Mouse (Mus musculus) forebrain, embryonic 10.5 days (tissue): ENCODE results near the gene Rundc3a. TPM values are rescaled to one million over a fixed set of nuclear protein-coding genes. Genes with fewer than 3 reads are reported as not detected.
A peak's percentile ranks its signal among the peaks of the same experiment; 100 is the strongest.
"Not testable (repeated sequence)": the region's sequence is repeated elsewhere in the genome, so short reads cannot be mapped to it uniquely, and the experiment has no call there.

Experiments used
- DNase-seq: peaks from one replicate; pipeline ENCODE4 v3.0.0-alpha.2; 2017; ENCODE audit warnings: low spot score; ENCODE audit errors: extremely low spot score
- H3K27ac ChIP-seq: fragments of 300-500 bp; sonication (generic); 2 replicates; pipeline ENCODE4 v1.5.1; 2016; ENCODE audit warnings: mild to moderate bottlenecking
- H3K27me3 ChIP-seq: fragments of 300-500 bp; sonication (generic); 2 replicates; pipeline ENCODE4 v1.6.1; 2016; ENCODE audit warnings: mild to moderate bottlenecking; ENCODE audit not compliant: poor library complexity, severe bottlenecking
- H3K36me3 ChIP-seq: fragments of 300-500 bp; sonication (generic); replicated peaks from 2 replicates; pipeline ENCODE4 v1.6.1; 2016; ENCODE audit warnings: mild to moderate bottlenecking, moderate library complexity
- H3K4me1 ChIP-seq: fragments of 300-500 bp; sonication (generic); 2 replicates; pipeline ENCODE4 v1.6.1; 2016
- H3K4me3 ChIP-seq: fragments of 300-500 bp; sonication (generic); 2 replicates; pipeline ENCODE4 v1.5.1; 2016; ENCODE audit warnings: mild to moderate bottlenecking, moderate library complexity
- H3K9me3 ChIP-seq: fragments of 300-500 bp; sonication (generic); 2 replicates; pipeline ENCODE4 v1.6.1; 2016; ENCODE audit warnings: mild to moderate bottlenecking, moderate library complexity
- WGBS: fragments of 180-500 bp; shearing (Covaris S2); methylation state at CpG from one replicate; pipeline ENCODE4 v1.1.7; 2016; 5-methylcytosine and 5-hydroxymethylcytosine counted together
- polyA plus RNA-seq: library from polyadenylated mRNA; unstranded; fragments of >200 nt; fragmentation: Nextera tagmentation; extraction: Ambion mirVana; gene quantifications from 2 replicates; pipeline ENCODE4 v1.2.1, GENCODE M21; 2016

The Rundc3a gene
- polyA plus RNA-seq, 1 experiment from 2014 or later, result 13.5 TPM

DNA sequence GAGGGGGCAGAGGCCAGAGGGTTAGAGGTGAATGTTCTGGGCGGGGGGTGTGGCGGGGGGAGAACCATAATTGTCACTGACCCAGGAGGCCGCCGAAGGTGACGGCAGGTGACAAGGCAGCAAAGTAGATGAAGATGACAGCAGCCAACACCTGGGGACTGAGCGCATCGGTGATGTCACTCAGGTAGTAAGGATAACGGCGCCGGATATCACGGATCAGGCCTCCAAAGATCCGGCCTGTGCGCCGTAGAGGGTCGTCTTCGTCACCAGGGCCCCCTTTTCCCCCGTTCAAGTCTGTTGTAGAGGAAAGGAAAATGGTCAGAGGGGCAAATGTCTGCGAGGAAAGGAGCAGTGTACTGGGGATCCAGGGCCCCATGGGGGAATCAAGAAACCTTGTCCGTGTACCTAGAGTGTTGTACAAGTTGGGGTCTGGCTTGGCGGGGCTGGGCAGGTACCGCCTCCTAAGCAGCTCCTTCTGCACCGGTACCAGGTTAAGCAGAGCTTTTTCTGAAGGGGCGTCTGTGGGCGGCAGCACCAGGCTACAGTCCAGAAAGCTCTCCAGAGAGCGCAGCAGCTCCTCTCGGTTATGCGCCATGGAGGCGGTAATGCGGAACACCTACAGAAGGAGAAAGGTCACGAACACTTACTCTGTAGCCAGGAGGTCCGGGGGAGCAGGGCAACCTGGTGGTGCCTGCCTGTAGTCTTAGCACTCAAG lies 36.4 kb upstream of the Rundc3a start:
- no peaks in the 10 kb centered on the region for H3K9me3 ChIP-seq
- no peak overlapping the region for H3K4me3 ChIP-seq
- 80% methylated on average over 31 of the region's 31 CpGs for WGBS
- H3K4me1 ChIP-seq, result 0 out of 2 replicates have a peak, but pooled peaks cover 5% of the 10 kb centered on the region
- H3K27me3 ChIP-seq, result peaks cover 7% of the 10 kb centered on the region; the same call in 1 of the 2 replicates
- no peak overlapping the region for H3K27ac ChIP-seq
- DNase-seq, result no peak
- H3K36me3 ChIP-seq, result no peaks in the 10 kb centered on the region

DNA sequence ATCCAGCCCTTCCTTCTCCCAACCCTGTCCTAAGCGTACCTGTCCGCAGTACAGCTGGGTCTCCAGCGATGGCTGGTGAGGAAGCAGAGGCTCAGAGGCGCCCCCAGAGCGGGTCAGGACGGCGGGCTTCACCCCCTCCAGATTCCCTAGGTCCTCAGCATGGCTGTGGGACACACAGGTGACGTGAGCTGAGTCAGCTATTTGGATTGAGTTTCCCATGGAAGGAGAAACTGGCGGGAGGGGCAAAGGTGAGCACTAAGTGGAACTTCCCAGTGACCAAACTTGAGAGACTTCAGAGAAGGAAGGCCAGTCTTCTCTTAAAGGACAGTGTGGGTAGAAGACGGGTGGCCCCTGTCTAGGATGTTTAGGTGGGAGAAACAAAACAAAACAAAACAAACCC lies 34.8 kb upstream of the Rundc3a start:
- no peaks in the 10 kb centered on the region for H3K4me1 ChIP-seq
- H3K4me3 ChIP-seq, result no peak overlapping the region
- 0 out of 2 replicates have a peak, but pooled peaks cover 7% of the 10 kb centered on the region for H3K27me3 ChIP-seq
- DNase-seq, result no peak
- 74% methylated on average over 10 of the region's 10 CpGs for WGBS
- H3K9me3 ChIP-seq, result no peaks in the 10 kb centered on the region
- H3K27ac ChIP-seq, result no peak overlapping the region
- H3K36me3 ChIP-seq, result no peaks in the 10 kb centered on the region

DNA sequence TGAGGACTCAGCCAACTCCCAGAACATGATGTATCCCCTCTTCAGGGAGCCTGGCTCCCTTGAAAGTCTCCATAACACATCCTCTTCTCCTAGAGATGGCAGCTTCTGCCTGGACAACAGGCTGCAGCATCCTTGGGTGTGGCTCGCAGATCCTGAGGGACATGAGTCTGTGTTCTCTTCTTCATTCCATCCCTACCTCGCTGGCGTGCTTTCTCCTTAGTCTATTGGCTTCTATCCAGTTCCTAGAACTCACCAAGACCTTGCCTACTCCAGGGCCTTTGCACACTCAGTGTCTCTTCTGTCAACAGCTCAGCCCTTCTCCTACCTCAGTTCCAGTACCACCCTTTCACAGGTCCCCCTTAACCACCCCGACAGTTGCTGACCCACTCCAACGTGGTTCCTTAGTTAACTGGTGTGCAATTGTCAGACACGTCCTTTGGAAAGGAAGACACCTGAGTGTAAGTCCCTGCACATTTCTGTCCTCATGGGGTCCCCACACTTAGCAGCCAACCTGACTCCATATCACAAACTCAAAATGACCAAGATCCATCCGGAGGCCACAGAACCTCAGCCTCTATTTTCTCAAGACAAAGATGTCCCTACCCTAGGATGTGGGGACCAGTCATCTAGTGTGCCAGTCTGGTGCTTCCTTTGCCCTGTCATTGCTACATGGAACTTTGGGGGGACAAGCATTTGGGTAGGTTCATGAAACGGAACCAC lies 31.3 kb upstream of the Rundc3a start:
- Histone ChIP-seq H3K4me1 (peaks cover 9% of the 10 kb centered on the region), H3K36me3 (no peaks in the 10 kb centered on the region), H3K27me3 (0 out of 2 replicates have a peak, but pooled peaks cover 14% of the 10 kb centered on the region), H3K9me3 (no peaks in the 10 kb centered on the region), H3K4me3 (peak overlapping the region; percentile 33), H3K27ac (peak overlapping the region; percentile 66; the same call in 1 of the 2 replicates)
- no peak for DNase-seq
- 87% methylated on average over 8 of the region's 8 CpGs for WGBS

DNA sequence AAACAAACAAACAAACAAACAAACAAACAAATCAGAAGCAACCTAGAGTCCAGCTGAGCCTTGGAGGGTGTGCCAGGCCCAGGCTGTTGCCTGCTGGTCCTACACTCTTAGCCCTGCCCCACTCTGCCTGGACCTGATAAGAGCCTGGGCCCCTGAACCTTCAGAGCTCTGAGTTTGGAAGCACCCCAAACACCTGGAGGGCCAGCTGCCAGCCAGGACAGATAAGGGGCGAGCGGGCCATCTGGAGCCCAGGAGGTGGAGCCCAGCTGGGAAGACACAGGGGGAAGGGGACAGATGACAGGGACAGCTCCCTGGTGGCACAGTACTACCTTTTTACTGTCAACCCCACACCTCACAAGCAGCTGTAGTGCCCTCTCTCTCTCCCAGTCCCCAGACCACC lies 29.6 kb upstream of the Rundc3a start:
- WGBS, result 66% methylated on average over 2 of the region's 2 CpGs
- Histone ChIP-seq H3K27ac (peak overlapping the region; percentile 70; the same call in 1 of the 2 replicates), H3K9me3 (no peaks in the 10 kb centered on the region), H3K4me1 (peaks cover 9% of the 10 kb centered on the region), H3K36me3 (no peaks in the 10 kb centered on the region), H3K27me3 (0 out of 2 replicates have a peak, but pooled peaks cover 7% of the 10 kb centered on the region), H3K4me3 (peak overlapping the region; percentile 24; the same call in 1 of the 2 replicates)
- no peak for DNase-seq

DNA sequence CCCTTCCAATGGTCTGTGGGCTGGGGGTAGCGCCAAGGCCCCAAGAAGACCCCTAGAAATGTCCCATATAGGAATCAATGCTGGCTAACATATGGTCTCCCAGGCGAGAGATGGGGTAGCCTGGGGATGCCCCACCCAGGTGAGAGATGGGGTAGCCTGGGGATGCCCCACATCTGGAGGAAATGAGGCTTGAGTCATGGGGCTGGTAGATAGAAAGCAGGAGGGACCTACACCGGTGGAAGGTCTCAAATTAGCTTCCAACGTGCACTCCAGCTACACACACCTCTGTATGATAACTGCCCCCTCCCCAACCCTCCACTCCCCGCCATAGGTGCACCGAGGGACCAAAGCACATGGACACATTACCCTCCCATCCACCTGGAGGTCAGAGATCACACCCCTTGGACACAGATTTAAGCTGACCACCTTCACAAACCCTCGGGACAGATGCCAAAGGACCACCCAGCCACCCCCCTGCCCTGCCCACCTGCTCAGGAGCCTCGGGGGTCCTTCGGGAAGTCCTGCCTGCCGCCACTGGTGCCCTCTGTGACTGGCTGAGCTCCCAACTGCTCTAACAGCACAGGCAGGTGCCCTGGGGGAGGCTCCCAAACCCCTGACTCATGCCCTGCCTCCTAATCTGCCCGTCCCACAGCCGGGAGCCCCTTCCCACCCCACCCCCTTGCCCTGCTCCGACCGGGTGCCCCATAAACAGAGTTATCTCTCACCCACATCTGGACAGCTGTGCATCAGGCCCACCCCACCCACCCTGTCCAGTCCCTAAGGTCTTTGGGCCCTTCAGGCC lies 28.4 kb upstream of the Rundc3a start:
- 74% methylated on average over 14 of the region's 14 CpGs for WGBS
- peak overlapping the region; percentile 24 for H3K4me3 ChIP-seq

DNA sequence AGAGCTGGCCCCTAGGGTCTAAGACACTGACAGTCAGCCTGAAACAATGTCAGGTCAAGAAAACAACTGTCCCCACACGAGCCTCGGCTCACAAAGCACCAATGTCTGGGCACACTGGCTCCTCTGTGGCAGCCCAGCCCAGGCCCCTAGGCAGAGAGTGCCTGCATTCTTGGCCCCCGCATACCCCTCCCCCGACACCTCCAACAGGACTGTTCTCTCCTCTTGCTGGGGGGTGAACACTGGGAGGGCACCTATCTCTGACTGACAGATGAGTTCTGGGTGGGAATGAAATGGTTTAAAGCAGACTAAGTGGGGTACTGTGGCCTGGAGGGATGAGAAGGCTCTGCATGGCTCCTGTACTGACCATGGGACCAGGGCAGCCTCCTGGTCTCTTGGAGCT lies 27.5 kb upstream of the Rundc3a start:
- no peak for DNase-seq
- Histone ChIP-seq H3K9me3 (no peaks in the 10 kb centered on the region), H3K36me3 (no peaks in the 10 kb centered on the region), H3K27me3 (0 out of 2 replicates have a peak, but pooled peaks cover 7% of the 10 kb centered on the region), H3K4me1 (peaks cover 9% of the 10 kb centered on the region), H3K4me3 (no peak overlapping the region), H3K27ac (peak overlapping the region; percentile 52)
- WGBS, result 40% methylated on average over 4 of the region's 4 CpGs

More for the DNA sequence above, 28.4 kb upstream of the Rundc3a start:
- Histone ChIP-seq H3K9me3 (no peaks in the 10 kb centered on the region), H3K4me1 (peaks cover 9% of the 10 kb centered on the region), H3K27me3 (0 out of 2 replicates have a peak, but pooled peaks cover 7% of the 10 kb centered on the region), H3K36me3 (no peaks in the 10 kb centered on the region), H3K27ac (peak overlapping the region; percentile 70)
- no peak for DNase-seq

DNA sequence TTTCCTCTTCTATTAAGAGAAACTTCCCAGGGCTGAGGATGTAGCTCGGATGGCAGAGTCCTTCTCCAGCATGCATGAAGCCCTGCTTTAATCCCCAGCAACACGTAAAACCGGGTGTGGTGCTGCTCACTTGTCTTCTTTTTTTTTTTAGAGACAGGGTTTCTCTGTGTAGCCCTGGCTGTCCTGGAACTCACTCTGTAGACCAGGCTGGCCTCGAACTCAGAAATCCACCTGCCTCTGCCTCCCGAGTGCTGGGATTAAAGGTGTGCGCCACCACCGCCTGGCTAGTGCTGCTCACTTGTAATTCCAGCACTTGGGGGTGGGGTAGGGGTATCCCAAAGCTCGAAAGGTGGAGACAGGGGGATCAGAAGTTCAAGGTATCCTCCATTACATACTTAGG lies 27.1 kb upstream of the Rundc3a start, which contains the start of gene Slc4a1:
Gene Slc4a1, minus strand, starts transcription at position 101 of the 400 bp plus-strand sequence.
- not testable (repeated sequence) for H3K4me1 ChIP-seq, H3K9me3 ChIP-seq, DNase-seq, H3K36me3 ChIP-seq, H3K27me3 ChIP-seq
- WGBS, result 87% methylated on average over 8 of the region's 8 CpGs
- Histone ChIP-seq H3K4me3 (0 out of 2 replicates have a peak within 1 kb of the TSS, but pooled peaks have one; percentile 24), H3K27ac (peak within 1 kb of the TSS; percentile 70)

DNA sequence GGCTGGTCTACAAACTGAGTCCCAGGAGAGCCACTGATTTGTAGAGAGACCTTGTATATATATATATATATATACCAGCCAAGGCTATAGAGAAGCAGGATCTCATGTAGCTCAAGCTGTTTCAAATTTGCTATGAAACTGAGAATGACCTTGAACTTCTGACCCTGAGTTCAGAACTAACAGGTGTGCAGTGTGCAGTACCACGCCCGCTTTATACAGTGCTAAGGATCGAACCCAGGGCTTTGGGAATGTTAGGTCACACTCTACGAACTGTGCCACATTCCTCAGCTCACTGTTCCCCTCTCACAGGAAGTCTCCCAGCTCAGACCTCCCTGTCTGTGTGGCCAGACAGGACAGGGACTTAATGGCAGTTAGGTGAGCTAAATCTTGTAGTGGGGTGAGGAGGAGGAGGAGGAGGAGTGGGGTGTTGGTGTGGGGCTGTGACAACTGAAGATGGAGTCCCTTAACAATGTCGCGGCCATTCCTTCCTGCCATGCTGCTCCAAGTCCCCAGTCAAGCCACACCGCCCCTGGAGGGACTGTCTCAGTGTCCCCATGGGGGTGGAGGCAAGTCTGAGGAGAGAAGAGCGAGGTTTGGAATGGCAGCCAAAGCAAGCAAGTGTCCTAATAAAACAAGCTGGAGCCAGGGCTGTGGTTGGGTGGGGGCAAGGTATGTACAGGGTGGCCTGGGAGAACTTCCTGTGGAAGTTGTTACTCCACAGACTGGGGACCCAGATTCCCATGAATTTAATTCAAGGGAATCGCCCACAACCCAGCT lies 25.5 kb upstream of the Rundc3a start:
- no peaks in the 10 kb centered on the region for H3K36me3 ChIP-seq
- WGBS, result 83% methylated on average over 9 of the region's 9 CpGs
- no peak overlapping the region for H3K27ac ChIP-seq
- H3K27me3 ChIP-seq, result peaks cover 14% of the 10 kb centered on the region; the same call in 1 of the 2 replicates
- H3K4me3 ChIP-seq, result no peak overlapping the region
- H3K9me3 ChIP-seq, result no peaks in the 10 kb centered on the region
- peaks cover 9% of the 10 kb centered on the region for H3K4me1 ChIP-seq
- DNase-seq, result no peak

DNA sequence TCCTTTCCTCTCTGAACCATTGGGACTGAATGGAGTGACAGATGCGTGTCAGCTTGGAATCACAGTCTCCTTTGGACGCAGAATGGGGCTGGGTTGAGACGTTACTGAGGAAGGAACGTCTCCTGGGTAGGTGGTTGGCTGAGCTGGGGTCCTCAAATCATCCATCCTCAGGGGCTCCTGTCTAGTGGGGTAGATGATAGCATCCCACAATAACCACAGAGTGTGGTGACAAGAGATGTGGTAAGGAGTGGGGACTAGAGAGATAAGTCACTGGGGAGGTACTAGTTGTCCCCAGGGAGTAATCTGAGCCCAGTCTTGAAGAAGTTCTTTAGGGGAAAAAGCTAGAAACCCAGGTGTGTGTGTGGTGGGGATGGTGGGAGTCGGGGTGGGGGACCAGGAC lies 24.9 kb upstream of the Rundc3a start:
- Histone ChIP-seq H3K27ac (no peak overlapping the region), H3K27me3 (peaks cover 20% of the 10 kb centered on the region), H3K36me3 (no peaks in the 10 kb centered on the region), H3K4me1 (peaks cover 10% of the 10 kb centered on the region), H3K4me3 (no peak overlapping the region), H3K9me3 (no peaks in the 10 kb centered on the region)
- 81% methylated on average over 5 of the region's 5 CpGs for WGBS
- no peak for DNase-seq

DNA sequence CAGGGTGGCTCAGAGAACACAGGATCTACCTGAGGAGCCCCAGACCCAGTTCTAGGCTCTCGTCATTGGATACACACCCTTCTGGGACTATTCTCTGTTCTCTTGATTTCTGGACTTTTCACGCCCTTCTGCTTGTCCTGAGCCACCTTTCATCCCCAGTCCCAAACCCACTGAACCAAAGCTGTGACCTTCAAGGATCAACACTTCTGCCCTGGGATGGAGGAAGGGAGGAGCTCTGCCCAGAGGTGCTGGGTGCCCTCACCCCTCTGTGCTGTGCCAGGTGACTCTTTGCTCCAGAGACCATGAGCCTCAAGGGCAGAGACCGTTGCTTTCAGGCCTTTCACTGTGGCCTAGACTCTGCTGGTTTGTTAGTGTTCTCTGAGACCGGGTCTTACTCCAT lies 23.9 kb upstream of the Rundc3a start:
- 79% methylated on average over 4 of the region's 4 CpGs for WGBS
- H3K4me1 ChIP-seq, result peaks cover 14% of the 10 kb centered on the region
- H3K27me3 ChIP-seq, result peaks cover 30% of the 10 kb centered on the region
- no peaks in the 10 kb centered on the region for H3K36me3 ChIP-seq
- no peaks in the 10 kb centered on the region for H3K9me3 ChIP-seq
- no peak for DNase-seq
- H3K4me3 ChIP-seq, result no peak overlapping the region
- no peak overlapping the region; the same call in 1 of the 2 replicates for H3K27ac ChIP-seq

DNA sequence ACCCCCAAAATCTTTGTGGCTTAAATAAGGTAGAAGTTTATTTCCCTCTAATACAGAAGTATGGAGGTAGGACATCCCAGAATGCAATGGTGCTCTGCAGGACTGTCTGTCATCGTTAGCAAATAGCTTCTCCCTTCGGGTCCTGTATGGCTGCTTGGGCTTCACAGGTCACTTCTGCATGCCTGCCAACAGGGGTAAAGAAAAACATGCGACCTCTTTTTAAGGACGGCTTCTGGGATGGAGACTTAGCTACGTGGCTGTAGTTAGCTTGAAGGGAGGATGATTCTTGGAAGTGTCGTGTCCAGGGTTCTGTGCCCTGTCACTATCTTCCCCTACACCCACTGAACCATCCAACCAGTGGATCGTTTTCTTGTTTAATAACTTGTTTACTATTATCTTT lies 22.9 kb upstream of the Rundc3a start:
- WGBS, result 62% methylated on average over 7 of the region's 7 CpGs
- Histone ChIP-seq H3K36me3 (no peaks in the 10 kb centered on the region), H3K9me3 (no peaks in the 10 kb centered on the region), H3K4me1 (peaks cover 15% of the 10 kb centered on the region), H3K27me3 (peaks cover 31% of the 10 kb centered on the region), H3K27ac (no peak overlapping the region), H3K4me3 (no peak overlapping the region)
- no peak for DNase-seq
